Mouse (Mus musculus): ENCODE data around the gene Rsad1.

The Rsad1 gene

DNA sequence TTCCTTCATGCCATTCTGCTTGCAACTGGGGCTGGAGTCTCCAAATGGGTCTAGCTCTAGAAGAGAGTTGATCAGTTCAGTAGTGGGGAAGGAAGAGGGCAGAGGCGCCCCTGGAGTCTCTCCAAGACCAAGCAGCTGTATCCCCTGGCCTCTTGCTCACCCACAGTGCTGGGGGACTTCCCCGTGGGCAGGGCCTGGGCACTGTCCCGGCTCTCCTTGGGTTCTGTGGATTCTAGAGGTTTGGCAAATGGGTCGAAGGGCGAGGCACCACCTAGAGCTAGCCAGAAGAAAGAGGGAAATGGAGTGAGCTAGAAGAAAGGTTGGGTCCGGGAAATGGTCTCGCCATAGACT is 57.3 kb downstream of the Rsad1 start:
- no peak for DNase-seq (ENCODE audit: low spot score in 2 of 2)

DNA sequence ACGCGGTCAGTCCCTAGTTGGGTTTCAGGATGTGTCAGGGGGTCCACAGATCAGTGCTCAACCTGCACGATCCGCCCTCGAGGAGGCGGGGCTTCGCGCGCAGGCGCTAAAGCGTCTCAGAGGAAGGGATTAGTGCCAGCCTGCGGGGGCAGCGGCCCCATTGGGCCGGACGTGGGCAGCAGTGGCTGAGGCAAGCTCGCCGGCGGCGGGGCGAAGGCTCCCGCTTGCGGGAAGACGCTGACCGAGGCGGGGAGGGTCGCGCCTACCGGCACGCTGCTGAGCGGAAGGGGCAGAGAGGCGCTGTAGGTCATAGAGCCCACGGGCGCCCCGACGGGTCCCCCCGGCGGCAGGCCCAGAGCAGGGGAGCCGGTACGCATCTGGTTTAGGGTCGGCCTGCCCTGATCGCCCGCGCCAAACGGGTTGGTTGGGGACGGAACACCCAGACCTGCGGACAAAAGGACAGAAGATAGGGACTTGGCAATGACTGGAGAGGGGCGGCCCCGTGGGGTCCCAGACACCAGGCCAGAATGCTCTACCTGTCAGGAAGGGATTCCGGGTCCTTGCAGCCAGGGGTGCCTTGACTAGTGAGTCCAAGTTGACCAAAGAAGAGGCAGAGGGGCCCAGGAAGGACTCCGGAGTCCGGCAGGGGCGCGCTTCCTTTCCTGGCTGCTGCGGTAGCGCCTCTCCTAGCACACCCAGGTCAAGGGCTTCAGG is 57.9 kb downstream of the Rsad1 start:
- DNase-seq (ENCODE audit: low spot score in 2 of 2) = peak in 1 of 2 experiments; percentile 64
